Mouse (Mus musculus) left cerebral cortex, postnatal 10 days (tissue): ENCODE results near the gene B9d1. TPM values are rescaled to one million over a fixed set of nuclear protein-coding genes. Genes with fewer than 3 reads are reported as not detected.
A peak's percentile ranks its signal among the peaks of the same experiment; 100 is the strongest.

ENCODE experiments used
- DNase-seq, 2 experiments: peaks; one replicate each; pipeline ENCODE4 v3.0.0; 2021 to 2022; ENCODE audit warnings: low spot score in 2 of 2, mixed read lengths in 1 of 2; ENCODE audit errors: extremely low spot score in 1 of 2
- intact Hi-C: fragments of 180-260 bp; cut with DNase I; formaldehyde crosslinking; loops from one replicate; pipeline ENCODE4 v1.15.1; 2025
- total RNA-seq, 2 experiments: library from RNA; stranded (reverse); gene quantifications; 2 replicates each; pipeline ENCODE4 v1.2.3; 2021

B9d1 gene
- total RNA-seq = 10 to 100 TPM; 35.8 to 36.8 TPM

GRCm38 (mm10) chr11:61504713-61505257, at the start of gene B9d1:
TSS of gene B9d1 (plus strand) at chr11:61505144.
- DNase-seq = peak; percentile 95 to 97
- intact Hi-C loops = loop anchor here (5.0 to 10.0 kb wide), 3 partner anchors 87 to 320 kb away; no protein-coding TSS in a partner anchor

DNA sequence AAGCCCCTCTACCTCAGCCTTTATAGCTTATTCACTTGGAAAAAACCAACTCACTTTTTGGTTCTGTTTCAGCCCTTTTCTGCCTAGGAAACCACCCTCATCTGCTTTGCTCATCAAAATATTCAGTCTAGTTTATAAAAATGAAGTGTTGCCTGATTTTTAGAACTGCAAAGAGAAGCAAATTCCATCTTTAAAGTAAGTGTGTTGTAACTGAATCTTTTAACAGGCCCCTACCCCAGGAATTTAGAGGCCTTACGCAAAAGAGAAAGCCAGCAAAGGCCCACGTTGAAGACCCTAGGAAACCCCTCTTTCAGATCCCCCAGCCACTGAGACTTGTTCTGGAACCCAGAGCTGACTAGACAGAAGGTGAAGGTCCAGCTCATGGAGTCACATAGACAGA, 40.9 kb upstream of the B9d1 start:
- DNase-seq = no peak
- intact Hi-C loops = no loop called here

DNA sequence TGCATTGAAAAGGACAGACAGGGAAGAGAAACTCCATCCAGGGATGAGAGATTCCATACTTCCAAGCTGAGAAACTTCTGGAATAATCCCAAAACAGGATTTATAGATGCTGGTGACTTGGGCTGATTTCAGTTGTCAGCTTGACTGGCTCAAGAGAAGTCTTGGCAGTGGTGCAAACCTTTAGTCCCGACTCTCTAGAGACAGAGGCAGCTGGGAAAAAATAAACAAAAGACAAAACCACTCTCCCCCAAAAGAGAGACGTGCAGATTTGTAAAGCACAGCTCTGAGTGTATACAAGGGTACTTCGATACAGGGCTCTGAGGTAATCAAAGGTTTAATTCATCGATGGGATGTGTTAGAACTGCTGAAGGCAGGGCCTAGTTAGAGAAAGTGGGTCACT, 39.5 kb upstream of the B9d1 start:
- intact Hi-C loops = no loop called here
- no peak for DNase-seq

- intact Hi-C loops = no loop called here
- no peak for DNase-seq
Observed at GRCm38 (mm10) chr11:61468534-61468933, 36.4 kb upstream of the B9d1 start.

DNA sequence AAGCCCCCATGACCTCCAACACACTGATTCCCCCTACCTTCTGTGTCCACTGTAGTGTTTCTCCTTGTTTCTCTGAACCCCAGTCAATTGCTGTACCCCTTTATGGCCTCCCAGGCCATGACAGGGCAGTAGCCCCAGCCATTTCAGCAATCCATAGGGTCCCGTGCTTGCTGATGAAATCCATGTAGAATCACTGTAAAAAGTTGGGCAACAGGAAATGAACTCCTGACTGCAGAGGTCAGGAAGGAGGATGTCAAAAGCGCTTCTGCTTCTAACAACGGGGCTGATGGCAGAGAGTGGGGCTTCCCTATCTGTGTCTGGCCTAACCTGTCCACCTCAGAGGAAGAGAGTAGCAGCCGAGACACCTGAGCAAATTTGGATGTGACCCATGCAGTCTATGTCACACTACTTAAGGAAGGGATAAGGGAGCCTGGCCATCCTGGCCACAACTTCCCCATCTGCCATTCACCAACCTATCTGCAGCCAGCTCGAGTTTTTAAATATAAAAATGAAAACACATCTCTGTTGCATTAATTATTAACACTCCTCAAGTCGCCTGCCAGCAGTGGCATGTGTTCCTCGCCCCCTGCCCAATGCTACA, 35.5 kb upstream of the B9d1 start:
- DNase-seq = peak in 1 of 2 experiments; percentile 6
- intact Hi-C loops = no loop called here

- DNase-seq = no peak
- intact Hi-C loops = no loop called here
Observed at GRCm38 (mm10) chr11:61470880-61471279, 34.1 kb upstream of the B9d1 start.

- no peak for DNase-seq
- intact Hi-C loops = no loop called here
Observed at GRCm38 (mm10) chr11:61473630-61474029, 31.3 kb upstream of the B9d1 start.

GRCm38 (mm10) chr11:61476786-61477382, 28.1 kb upstream of the B9d1 start:
- no peak for DNase-seq

DNA sequence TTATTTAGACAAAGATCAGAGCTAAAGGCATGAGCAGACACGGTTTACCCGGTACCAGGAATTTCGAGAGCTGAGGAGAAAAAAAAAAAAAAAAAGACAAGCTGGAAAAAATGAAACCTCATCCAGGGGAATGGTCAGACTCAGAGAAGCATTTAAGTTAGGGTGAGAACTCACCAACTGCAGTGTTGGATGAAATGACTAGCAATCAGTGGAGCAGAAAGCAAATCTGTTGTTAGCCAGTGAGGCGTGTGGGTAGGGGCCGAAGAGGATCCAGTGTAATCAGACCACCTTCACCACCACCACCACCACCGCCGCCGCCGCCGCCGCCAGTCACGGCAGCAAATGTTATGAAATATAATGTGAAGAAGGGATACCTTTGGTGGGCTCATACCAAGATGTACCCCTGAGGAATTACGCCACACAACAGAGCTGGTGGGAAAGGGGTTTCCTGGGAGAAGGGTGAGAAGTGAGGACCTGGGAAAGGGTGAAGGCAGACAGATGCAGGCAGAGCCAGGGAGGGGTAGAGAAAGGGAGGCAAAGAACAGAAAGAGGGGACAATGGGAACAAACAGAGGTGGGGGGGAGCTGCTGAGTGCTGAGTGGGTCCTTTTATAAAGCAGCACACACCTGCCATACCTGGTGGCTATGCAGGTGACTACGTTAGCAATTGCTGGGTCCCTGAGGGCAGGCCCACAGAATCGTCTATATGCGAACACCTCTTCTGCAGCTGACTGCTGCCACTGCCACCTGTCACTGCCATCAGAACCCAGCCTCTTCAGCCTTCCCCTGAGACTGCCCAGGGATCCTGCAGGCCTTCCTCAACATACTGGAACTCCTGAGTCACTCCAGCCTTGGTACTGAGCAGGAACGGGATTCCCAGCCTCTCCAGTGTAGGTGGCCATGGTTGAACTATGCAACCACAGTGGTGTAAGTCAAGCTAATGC, 27.1 kb upstream of the B9d1 start:
- intact Hi-C loops = no loop called here
- no peak for DNase-seq

More at GRCm38 (mm10) chr11:61476786-61477382, 28.1 kb upstream of the B9d1 start:
- intact Hi-C loops = no loop called here

DNA sequence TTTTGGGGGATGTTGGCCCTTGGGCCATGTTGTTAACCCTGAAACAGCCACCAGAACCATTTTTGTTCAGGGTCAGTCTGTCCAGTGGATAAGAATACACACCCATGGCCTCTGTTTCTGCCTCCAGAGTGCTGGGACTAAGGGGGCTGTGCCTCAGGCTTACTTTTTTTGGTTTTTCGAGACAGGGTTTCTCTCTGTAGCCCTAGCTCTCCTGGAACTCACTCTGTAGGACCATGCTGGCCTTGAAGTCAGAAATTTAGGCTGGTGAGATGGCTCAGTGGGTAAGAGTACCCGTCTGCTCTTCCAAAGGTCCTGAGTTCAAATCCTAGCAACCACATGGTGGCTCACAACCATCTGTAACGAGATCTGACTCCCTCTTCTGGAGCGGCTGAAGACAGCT, 26.2 kb upstream of the B9d1 start:
- intact Hi-C loops = no loop called here
- no peak for DNase-seq

DNA sequence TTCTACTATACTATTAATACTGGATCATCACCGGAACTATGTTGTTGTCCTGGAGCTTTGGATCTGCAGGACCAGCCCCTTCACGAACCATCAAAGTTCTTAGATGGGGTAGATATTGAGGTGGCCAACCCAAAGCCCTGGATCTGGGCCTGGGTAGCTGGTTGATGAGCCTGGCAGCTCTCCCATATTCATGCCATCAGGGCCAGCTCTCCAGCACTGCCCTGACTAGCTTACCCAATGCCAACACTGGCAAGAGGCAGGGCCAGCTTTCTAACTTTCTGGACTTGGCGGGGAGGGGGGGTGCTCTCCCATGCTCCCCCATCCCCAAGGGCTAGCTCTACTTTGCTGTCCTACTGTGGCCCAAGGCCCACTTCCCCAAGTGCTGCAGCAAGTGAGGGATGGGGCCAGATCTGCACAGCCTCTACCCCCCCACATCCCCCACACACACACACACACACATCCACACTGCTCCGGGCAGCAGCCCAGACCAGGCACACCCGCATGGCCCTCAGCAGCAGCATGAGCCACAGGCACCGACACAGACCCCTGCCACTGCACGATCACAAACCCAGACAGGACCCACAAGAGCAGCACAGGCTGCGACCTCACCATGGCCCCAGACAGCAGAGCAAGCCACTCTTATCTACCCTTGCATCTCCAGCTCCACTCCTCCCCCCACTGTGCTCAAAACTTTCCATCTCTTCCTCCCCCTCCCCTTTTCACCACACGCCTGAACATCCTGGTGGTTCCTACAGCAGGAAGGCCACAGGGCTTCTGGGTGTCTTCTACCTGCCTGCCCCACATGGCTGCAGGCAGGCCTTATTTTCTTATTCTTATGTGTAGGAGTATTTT, 23.5 kb upstream of the B9d1 start:
- no peak for DNase-seq
- intact Hi-C loops = no loop called here

- intact Hi-C loops = no loop called here
- no peak for DNase-seq
Observed at GRCm38 (mm10) chr11:61483226-61483845, 21.6 kb upstream of the B9d1 start.

DNA sequence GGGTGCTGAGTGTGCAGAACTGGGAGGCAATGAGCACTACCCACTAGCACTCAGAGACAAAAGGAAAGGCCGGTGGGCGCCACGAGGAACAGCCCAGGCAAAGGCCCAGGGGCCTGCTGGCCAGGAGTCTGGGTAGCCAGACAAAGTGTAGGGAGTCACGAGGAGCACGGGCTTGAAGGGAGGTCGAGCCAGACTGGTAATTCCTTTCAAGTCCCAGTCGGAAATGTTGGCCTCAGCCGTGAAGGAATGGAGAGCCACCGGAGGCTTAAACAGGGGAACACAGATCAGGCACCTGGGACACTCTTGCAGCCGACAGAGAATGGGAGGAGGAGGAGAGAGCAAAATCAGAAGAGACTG, 20.7 kb upstream of the B9d1 start:
- intact Hi-C loops = no loop called here
- DNase-seq = no peak

- intact Hi-C loops = no loop called here
- peak; percentile 48 to 77 for DNase-seq
Observed at GRCm38 (mm10) chr11:61484613-61485540, 20.1 kb upstream of the B9d1 start, which contains the start of gene Mfap4. TSS of gene Mfap4 (plus strand) at chr11:61485431.

- intact Hi-C loops = no loop called here
Observed at GRCm38 (mm10) chr11:61485541-61486457, 19.1 kb upstream of the B9d1 start.

More at GRCm38 (mm10) chr11:61485541-61486457, 19.1 kb upstream of the B9d1 start:
- DNase-seq = no peak
